Mouse (Mus musculus) spleen, postnatal 0 days (tissue): ENCODE results near the gene Mycs. TPM values are rescaled to one million over a fixed set of nuclear protein-coding genes. Genes with fewer than 3 reads are reported as not detected.

Experiments used
- polyA plus RNA-seq: library from polyadenylated mRNA; unstranded; fragments of >200 nt; fragmentation: Nextera tagmentation; extraction: Ambion mirVana; gene quantifications from 2 replicates; pipeline ENCODE4 v1.2.1, GENCODE M21; 2015

Mycs gene
- polyA plus RNA-seq: not detected in 2 replicates

DNA sequence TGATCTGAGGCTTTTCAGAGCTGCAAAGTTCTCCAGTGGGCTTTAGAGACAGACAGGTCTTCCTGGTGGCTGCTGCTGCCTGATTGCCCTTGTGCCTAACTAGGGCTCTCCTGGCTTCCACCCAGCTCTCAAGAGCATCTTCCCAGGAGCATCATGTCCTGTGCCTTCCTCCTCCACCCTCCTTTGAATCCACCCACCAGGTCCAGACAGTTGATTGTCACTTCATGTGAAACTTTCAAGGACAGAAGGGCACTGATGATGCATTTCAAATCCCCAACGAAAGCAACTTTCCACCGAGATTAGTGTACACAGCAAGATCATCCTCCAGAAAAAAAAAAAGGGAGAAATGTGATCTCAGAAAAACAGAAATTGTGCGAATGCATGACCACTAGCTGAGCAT, at the start of gene Mycs:
TSS of gene Mycs (minus strand) at position 101 of the 400 bp plus-strand sequence.

Other genes with a start within 250 kb of the Mycs start
- gene Btbd35f7, start 199.8 kb upstream of the Mycs start, polyA plus RNA-seq: not detected in 2 replicates